Mouse (Mus musculus): Measurements from ENCODE around the gene Mllt3.

Mllt3 gene

DNA sequence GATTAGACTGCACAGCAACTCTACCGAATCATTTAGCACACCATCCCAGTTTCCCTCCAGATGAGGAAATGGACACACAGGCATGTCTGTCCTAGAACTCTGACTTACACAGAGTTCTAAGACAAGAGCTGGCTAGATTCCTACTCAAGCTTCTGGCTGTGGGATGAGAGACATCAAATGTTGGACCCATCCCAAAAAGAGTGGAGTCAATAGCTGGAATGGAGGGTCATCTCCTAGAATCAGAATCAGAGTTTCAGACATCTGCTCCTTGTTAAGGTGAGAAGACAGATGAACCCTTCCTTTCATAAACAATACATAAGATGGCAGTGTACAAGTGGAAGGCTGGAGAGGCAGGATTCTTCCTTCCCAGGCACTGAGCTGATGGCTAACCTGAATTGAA lies 214.9 kb downstream of the Mllt3 start:
- no peak for DNase-seq

DNA sequence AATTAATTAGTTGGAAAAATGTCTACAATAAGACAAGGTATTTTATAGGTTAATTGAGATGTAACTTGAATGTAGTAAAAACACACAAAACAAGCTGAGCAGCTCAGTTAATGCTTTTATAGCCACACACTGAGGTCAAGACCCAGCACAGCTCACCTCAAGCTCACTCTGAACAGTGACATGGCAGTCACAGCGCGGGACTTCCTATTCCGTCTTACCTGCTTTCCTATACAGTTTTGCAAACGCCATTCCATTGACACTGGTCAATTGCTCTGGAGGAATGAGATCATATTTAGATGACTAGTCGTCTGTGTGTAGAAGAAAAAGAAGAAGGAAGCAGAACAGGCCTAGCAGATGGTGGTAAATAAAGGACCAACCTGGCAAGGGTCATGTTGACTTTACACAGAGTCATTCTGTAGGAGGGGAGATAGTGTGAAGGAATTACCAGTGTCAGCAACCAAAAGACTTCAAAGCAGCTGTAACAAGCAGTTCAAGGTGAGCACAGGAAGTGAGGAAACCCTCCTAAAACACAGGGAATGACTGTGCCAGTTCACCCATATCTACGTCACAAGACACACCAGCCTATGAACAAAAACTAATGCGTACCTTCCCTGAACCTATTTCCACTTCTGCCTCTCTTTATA lies 217.6 kb downstream of the Mllt3 start:
- DNase-seq: no peak

DNA sequence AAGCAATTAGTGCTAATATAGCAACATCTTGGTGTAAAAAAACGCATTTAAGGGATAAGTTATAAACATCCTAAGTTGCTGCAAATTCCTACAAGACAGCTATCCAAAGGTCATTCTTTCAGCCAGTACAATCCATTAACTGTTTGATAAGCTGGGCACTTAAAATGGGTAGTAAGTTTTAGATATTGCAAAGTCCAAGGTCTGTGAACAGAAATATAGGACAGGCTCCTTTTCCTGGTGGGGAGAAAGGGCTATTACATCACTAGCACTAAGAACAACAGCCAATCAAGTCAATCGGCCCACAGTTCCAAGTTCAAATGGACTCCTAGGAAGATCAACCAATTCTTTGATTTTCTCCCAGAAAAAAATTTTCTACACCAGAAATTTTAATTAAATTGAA lies 221.3 kb downstream of the Mllt3 start:
- no peak for DNase-seq

DNA sequence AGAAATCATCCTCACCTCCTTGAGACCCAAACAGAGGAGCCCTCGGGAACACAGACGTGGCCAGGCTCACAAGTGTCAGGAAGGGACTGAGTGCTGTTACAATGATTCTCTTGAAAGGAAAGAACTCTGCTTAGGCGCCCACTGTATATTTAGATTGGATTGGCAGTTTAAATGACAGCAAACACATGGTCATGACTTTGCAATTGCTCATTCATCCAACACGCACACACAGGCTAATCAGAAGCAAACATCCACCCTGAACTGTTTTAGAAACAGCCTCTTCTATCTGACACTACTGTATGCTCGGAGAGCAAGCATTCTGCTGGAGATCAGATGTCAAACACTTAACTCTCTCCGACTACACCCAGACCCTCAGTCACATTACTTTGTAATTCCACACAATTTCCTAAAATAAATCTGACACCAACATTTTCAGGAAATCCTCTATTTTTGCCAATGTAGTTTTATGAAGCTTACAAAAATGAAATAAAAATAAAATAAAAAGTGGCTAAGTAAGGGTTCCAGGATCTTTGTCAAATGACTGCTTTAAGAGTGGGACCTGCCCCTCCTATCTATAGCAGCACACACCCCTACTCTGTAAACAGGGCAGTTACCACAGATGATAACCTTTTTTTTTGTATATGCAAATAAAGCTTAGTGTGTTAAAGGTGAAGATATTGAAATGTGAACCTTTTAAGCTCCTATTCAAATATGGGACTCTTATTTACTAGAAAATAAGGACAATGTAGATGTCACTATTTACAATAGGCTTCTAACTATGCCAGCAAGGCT lies 226.8 kb downstream of the Mllt3 start:
- DNase-seq: no peak

DNA sequence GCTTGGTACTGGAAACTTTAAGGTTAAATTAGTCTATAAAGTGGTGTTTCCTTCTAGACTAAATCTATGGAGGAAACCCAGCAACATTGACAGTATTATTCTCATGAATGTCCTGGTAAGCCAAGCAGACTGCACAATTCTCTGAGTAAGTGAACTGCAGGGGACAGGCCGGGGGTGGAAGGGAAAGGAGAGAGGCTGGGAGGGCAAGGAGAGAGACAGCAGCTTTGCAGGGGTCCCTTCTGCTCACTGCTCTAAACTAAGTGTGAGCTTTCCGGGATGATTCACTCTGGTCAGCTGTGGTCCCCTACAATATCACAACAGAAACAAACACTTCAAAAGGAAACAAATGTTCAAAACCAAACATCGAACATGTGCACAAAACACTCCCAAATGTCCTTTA lies 228.6 kb downstream of the Mllt3 start:
- DNase-seq: no peak

DNA sequence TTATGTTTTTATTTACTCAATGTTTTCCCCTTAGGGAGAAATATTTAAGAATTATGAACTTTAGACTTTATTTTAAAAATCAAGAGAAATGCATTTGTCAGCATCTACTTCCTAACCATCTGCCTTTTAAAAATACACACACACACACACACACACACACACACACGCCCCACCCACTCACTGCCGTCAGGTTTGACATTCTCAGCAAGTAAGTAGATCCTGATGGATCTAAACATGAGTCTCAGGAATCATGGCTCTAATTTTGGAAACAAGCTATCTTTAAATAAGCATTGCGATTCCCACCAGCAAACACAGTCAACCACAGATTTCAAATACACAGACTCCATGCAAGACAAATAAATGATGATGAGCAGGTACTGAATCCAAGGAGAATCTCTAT lies 229.9 kb downstream of the Mllt3 start:
- DNase-seq: no peak

DNA sequence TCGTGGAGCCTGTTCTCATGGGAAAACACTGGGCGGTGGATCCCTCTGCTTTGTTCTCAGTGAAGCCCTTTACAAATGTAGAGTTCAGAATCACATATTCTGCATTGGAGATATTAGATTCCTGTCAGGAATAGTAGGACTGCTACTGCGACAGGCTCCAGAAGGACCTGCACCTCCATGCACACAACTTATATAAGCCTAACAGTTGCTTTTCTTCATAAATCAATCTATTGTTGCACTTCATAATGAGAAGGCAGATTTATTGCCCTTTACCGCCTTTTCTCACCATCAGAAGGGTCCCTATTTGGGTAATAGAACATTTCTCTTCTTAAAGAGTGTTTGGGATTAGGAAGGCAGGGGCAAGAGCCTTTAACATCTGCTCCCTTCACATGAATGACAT lies 231.0 kb downstream of the Mllt3 start:
- no peak for DNase-seq

DNA sequence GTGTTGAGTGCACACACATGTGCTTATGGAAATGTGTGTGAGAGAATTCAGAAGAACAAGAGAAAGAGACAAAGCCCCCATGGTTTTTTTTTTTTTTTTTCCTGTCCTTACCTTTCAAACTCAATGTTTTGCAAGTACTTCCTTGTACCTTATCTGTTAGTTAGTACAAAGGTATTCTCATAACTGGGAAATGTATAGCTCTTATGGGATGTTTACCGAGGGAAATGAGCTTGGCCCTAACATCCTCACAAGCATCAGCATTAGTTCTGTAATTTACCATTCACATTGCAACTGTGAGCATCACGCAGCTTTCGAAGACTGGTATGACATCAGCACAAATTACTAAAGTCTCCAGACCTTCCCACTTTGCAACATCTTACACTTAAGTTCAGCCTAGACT lies 231.8 kb downstream of the Mllt3 start:
- DNase-seq: no peak

DNA sequence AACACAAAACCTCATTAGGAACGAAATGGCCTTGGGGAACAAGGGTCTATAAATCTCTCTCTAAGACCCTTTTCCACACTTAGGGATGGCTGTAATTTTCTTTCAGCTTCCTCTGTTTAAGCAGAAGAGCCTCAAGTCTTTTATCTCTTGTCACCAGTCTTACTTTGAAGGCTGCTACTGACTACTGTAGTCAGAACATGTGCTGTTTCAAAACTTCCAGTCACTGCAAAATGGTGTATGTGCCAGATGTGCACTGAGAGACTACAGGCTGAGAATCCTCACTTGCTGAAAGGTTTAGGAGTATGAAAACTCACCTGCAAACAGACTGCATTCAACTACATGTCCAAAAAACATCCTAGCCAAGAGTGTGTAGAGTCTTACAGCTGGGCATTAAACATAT lies 232.9 kb downstream of the Mllt3 start:
- no peak for DNase-seq

DNA sequence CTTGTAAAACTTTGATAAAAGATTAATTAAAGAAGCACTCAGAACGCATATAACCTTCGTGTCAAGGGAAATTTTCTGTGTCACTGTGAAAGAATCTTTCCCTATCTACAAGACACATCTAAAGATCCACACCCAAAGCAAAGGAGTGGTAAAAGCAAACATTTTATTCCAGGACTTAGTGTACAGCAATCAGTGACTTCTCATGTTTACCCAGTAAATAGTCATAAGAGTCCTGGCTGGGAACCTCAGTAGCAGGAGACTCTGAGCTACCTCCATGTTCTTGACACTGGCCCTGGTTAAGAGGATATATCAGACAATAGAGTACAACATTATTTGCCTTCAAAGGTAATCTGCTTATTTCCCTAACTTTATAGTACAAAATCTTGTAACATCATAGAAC lies 233.7 kb downstream of the Mllt3 start:
- DNase-seq: no peak

DNA sequence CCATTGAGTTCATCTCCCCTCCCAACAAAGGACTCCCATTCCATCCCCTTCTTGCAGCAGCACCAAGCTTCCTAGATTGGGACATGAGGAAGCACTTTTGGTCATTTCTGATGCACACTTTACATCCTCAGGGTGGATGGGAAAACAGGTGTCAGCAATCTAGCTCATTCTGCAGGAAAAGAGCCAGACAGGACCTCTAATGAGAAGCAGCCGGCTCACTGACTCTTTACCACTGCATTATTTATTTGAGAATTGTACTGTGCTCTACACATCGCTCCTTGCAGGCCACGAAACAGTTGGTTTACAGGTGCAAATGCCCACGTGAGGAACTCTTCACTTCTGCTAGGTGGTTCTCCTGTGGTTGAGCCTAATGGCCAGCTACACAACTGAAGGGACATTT lies 237.9 kb downstream of the Mllt3 start:
- DNase-seq: no peak

DNA sequence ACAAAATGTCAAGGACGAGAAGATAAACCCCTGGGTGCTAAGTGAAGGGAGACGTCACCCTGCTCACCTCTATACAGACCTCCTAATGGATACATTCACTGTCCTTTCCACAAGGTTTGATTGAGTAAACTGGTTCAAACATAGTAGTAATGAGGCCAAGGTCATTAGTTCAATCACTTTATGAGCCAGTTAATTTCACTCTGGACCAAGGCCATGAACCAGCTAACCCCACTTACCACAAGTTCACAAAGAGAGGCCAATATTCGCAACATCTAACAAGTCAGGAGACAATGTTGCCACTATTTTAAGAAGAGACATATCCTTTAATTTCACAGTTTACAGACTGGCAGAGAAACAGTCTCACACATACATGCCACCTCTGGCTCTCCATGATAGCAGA lies 238.9 kb downstream of the Mllt3 start:
- no peak for DNase-seq

DNA sequence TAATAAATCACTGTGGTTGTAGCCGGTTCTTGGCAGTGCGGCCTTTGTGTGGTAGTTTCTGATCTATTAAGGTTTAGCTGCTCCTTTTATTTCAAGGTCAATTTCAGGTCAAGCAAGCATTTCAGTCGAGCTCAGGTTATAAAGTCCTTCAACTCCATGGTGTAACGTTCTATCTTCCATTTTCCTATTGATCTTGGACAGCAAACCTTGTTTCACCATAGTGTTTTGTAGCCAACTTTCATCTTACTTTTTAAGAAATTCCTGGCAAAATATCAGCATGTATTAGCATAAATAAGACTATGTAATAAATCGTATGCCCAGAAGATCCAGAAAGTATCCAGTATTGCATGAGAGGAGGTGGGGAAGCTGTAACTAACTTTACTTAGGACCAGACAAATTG lies 240.7 kb downstream of the Mllt3 start:
- no peak for DNase-seq

DNA sequence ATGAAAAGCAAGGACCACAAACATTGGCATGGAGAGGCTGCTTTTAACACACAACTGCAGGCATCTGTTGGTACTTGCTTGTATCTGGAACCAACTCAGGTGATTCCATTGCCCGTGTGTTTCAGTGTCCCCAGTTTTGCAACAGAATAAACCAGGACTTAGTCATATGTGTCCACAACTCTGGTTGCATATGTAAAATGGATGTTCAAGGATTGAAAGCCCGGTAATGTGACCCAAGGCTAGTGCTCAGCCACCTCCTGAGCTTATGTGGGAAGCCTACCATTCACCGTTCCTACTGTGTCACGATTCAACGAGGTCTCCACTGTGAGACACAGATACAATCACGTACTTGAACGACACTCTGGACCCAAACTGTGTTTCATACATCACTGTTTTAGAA lies 243.7 kb downstream of the Mllt3 start:
- no peak for DNase-seq

DNA sequence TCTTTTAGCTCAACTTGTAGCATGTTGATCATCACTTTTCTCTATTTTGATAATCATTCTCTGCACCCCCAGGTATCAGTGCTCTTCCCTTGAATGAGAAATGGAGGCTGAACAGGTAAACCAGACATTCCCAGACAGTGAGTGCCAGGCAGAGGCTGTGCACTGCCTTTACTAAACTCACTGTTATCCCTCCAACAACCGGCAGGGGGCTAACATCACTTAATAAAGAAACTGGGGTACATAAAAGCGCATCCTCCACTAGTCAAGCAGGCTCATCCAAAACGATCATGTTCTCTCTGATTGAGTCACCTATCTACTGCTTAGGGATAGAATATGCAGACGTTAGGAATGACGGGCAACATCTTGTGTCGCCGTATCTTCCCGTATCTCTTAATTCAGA lies 244.5 kb downstream of the Mllt3 start:
- peak in 1 of 2 experiments; percentile 63 for DNase-seq

DNA sequence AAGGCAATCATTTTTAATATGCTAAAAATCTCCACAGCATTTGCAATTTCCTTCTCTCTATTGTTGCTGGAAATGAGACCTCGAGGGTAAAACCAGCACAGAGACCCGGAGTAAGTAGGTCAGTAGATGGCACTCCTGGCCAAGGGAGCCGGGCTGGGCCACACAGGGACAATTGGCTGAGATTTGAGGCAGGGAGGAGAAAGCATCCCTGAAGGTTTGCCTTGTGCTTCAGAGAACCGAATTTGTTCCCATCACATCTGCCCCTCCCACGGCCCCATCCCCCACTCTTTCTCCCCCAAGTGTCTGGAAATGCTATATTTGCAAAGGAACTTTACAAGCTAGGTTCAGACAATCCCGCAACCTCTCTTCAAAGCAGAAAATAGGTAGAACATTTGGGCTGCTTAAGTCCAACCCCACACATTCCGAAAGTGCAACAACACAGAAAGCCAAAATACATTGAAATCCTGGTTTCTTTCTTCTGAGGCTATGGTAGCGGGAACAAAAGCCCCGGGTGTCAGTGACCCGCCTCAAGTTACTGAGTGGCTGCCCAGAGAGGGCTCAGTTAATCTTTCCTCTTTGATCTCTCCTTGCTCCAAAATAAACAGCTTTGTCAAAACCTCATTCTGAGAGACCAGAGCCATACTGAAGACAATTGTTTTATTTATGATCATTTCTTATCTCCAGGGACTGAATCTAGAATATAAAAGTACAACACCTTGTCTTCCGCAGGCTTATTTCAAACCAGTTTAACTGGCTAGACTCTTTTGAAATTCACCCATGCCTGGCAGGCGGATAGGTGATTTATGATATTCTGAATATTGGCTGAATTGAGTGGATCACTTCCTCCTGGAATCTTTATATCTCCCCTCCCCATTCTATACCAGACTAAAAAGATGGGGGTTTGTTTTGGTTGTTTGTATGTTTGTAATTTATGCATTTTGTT lies 247.8 kb downstream of the Mllt3 start:
- peak; percentile 56 to 63 for DNase-seq

DNA sequence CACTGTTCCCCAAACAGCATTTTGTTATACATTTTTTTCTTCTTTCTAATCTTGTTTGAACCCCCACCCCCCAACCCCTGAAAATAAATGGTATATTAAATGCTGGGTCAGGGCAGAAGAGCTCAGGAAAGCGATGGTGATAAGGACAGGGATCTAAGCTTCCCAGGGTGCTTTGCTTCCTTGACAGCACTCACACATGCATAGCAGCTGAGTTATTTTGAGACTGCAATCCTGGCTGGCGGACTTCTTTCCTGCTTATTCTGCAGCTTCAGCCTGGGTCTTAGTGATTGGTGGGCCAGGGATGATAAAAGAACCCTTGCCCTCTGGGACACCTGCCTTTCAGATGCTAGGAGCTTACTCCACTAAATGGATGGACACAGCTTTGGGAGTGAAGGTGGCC lies 249.4 kb downstream of the Mllt3 start:
- DNase-seq: no peak

DNA sequence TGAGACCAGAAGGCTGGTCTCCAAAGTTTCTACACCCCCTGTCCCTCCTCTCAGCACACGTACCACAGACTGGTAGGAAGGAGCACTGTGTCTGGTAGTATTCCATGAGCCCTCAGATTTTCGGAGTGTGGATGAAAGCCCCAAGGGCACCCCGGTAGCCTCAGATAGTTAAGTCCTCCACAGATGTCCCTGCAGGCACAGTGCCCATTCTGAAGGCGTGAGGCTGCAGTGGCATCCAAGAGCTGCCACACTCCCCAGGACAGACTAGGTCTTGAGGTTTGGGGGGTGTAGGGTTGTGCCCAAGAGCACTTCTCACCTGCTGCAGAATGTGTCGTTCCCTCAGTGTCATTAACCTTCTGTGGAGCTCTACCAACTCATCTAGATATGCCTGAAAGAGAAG lies 251.2 kb downstream of the Mllt3 start:
- DNase-seq: no peak

DNA sequence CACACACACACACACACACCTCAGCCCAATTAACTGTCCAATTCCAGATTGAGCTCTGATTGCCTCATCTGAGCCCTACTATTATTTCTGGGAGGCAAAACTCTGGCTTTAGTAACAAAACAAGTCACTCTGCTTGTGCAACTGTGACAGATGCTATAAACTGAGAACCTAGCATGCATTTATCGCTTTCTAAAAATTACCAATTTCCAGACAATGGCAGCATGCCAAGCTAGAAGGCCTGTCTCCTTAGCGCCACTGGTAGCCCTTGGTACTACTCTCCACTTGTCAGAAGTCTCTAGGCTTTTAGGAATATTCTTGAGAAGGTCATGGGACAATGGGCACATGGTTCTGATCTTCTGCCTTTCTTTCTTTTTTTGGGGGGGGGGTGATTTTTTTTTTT lies 257.4 kb downstream of the Mllt3 start:
- peak in 1 of 2 experiments; percentile 15 for DNase-seq

DNA sequence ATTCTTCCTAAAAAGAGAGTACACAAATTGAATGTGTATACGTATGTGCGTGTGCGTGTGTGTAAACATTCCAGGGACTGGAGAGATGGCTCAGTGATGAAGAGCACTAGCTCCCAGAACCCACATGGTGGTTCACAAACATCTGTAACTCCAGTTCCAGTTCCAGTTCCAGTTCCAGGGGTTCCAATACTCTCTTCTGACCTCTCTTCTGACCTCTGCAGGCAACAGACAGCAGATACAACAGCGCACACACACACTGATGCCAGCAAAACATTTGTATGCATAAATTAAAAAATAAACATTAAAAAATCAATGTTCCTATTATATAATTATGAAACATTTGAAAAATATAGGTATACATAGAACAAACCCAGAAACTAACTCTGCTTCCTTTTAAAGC lies 258.6 kb downstream of the Mllt3 start:
- no peak for DNase-seq

DNA sequence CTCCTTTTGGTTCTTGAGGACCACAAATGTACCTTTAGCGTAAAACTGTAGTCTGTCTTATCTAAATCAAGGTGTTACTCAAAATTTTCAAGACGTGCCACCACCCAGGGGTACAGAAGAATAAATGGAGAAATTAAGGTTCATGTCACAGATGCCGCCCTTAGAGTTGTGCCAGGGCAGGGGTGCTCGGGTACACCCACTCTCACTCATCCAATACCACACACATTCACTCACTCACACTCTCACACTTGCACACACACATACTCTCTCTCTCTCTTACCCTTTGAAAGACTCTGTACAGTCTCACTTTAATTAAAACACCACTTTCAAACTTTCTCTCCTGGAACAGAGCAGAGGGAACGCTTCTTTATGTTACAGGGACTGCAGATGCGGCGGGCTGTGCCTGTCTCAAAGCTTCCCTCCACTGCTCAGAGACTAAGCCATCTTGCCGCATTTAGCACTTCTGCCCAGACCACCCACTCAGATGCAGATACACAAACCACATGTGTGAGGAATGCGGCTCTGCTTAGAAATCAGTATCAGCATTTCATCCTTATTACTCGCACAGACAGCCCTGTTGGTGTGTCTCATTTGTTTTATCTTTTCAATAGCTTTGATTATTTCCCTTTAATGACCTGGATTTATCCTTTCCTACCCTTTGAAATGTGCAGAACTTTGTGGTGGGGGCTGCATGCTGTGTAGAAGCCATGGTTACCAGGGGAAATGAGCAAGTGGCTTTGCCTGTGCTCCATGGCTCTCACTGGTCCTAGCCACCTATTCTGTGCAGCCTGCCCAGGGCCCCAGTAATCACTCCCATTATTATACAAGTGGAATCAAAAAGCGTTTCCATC lies 265.2 kb downstream of the Mllt3 start:
- no peak for DNase-seq

DNA sequence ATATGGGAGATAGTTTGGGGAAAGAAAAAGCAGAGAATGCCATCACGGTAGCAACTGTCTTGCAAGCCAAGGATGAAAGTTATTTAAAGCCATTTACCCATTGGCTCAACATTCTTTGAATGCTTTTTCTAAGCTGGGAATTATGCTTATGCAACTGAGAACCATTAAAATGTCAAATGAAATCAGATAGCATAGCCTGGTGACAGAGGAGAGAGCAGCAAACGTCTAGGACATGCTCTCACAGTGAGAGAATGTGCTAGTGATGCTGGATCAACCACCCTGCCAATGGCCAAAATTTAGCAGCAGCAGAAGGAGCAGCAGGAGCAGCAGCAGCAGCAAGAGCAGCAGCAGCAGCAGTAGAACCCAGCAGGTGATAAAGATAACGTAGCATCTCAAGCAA lies 267.4 kb downstream of the Mllt3 start:
- DNase-seq: no peak

DNA sequence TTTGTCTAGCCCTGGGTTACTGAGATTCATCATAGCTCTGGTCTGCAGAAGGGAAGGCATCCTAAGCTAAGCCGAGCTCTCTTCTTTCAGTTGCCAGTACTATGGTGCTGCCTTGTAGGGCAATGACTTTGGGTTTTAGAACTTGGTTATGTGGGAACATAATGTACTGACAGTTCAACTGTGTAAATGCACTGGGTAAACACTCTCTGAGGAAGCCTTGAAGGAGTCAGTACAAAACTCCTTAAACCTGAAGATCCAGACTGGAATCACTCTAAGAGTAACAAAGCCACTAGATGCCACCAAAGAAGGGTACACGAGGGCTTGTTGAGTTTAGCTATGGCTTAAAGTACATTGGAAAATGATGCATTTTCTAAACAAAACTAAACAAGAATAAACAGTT lies 272.1 kb downstream of the Mllt3 start:
- DNase-seq: no peak
